Mouse (Mus musculus) hematopoietic stem cell, adult 5-6 weeks (primary cell): Measurements from ENCODE around the gene Stat5a. TPM values are rescaled to one million over a fixed set of nuclear protein-coding genes. Genes with fewer than 3 reads are reported as not detected.

Source experiments
- ATAC-seq, 2 experiments: fragments of 125-278 bp in 1 of 2; replicated peaks in 1 of 2; 2 replicates each; pipeline ENCODE4 v1.8.0; 2016 to 2017; ENCODE audit warnings: inconsistent platforms in 2 of 2, mild to moderate bottlenecking in 2 of 2, moderate number of reproducible peaks in 2 of 2, low read depth in 1 of 2, moderate TSS enrichment in 1 of 2; ENCODE audit not compliant: low FRiP score in 2 of 2, poor library complexity in 2 of 2, severe bottlenecking in 2 of 2, insufficient read depth in 1 of 2, low TSS enrichment in 1 of 2
- total RNA-seq: library from RNA; stranded (forward); fragments of 172-1452, 232-1000 nt; gene quantifications from 2 replicates; pipeline ENCODE4 v1.2.3, GENCODE M21; 2017

Stat5a gene
- total RNA-seq, 1 experiment from 2014 or later: 54.6 TPM

DNA sequence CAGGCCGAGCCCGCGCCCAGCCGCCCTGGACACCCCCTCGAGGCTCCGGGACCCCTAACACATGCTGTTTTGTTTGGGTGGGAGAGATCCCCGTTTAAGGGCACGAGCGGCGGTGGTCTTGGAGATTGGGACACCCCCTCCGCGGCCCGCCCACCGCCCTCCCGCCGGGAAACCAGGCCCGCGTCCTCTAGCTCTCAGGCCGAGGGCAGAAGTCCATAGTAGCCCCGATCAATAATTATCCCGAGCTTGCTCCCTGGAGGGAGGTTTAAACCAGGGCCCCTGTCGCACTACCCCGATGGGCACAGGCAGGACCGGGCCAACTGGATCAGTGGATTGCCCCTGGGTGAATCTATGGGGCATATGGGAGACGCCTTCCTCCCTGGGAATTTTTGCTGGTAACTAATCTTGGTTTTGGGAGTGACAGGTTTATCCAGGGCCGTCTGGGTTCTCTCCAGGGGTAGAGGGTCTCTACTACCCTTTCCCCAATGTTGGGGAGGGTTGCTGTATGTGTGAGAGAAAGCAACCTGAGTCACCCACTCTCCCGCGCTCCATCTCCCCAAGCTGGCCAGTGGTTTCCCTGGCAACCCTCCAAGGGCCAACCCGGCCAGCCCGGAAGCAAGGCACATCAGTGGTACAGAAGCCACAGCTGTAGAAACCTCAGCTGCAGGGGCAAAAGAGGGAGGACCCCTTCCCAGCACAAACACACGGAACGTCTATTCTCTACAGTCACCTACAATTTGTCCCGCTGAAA, 8.2 kb upstream of the Stat5a start:
- peak in 1 of 2 experiments; percentile 26; a peak in 1 of 4 replicates for ATAC-seq

DNA sequence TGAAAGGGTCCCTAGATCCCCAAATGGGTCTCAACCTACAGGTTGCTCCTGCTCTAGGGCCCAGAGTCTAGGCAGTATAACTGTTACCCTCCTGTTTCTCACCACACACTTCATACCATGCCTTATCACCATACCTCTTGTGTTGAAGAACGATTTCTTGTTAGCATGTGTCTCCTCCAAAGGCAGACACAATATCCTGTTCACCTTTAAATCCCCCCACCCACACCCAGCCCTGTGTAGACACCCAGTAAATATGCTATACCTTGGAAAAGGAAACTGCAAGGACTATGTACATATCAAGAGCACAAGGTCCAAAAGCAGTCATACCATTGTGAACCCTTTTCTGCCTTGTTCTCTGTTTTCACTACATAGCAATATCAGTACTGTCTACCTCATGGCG, 7.1 kb upstream of the Stat5a start:
- ATAC-seq: no peak

DNA sequence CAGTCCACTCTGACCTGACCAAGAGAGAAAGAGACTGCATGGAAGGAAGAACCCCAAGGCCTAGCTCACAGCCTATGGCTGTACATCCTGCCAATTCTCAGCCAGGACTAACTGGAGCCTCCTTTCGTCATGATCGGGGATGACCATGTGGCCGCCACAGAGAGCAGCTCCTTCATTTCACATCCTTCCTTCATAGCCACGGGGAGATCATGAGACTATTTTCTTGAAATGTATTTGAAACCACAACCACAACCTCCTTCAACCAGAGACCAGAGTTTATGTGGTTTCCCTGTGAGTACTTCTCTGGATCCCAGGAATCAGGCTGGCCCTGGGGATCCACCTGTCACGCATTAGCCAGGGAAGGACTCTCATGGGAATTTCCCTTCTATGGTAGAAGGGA, 6.1 kb upstream of the Stat5a start:
- ATAC-seq: no peak

DNA sequence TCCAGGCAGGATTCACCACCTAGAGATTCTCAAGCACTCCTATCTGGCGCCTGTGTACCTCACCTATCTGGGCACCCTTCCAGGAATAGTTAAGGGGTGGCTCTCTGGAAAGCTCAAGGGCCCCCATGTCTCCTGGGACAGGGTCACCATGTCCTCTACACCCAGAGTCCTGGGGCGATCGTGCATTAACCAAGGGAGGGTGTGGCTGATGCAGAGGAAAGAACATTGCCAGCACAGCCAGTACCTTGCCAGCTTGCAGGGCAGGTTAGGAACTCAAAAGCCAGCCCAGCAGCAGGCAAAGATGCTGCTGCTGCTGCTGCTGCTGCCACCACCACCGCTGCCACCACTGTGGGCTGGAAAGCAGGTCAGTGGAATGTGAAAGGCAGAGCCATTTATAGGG, 4.9 kb upstream of the Stat5a start:
- ATAC-seq: no peak

DNA sequence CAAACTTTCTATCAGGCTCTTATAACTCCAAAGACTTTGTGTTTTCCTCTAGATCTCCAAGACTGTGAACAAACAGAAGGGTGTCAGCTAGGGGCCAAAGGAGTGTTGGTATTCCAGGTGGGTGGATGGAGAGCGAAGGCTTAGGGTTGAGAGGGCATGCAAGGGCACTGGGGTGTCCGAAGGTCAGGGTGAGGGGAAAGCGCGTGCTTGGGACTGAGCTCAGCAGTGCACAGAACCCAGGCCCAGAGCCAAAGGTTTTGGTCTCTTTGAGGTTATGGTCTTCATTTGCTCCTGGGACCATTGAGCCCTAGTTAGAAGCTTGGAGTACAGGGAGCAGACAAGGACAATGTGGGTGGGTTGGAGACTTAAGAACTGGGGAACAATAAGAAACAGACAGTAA, 4.0 kb upstream of the Stat5a start:
- ATAC-seq: no peak

DNA sequence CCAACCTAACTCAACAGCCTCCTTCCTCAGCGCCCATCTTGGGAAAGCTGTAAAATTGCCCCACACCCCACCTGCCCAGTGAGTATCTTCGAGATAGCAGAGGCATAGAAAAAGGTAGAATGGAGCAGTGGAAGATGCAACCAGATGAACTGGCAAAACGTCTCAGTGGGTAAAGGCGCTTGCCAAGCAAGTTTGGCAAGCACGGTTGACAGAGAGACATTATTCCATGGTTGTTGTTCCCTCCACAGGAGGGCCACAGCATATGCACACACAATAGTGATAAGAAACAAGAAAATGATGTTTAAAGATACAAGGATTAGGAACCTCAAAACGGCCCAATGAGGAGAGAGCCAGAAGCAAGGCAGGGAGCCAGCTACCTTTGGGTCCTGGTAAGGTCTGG, 1.2 kb upstream of the Stat5a start:
- no peak for ATAC-seq

DNA sequence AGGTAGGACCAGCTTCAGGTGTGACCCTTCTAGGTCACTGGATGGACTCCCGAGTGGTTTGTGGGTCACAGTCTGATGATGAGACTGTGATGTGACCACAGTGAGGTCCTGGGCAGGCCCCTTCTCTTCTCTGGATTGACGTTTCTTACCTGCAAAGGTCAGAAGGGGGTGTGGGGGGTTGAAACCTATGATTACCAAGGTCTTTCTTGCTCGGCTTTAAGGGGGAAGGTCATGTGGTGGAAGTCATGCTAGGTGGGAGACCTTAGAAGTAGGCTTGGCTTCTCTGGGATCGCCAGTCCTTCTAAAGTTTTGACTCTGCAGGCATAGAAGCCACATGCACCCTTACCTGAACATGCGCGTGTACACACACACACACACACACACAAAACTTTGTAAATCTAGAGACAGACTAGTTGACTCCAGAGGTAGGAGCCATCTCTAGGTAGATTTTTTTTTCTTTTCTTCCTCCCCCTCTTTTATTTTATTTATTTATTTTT, 476 bp downstream of the Stat5a start:
- no peak for ATAC-seq

DNA sequence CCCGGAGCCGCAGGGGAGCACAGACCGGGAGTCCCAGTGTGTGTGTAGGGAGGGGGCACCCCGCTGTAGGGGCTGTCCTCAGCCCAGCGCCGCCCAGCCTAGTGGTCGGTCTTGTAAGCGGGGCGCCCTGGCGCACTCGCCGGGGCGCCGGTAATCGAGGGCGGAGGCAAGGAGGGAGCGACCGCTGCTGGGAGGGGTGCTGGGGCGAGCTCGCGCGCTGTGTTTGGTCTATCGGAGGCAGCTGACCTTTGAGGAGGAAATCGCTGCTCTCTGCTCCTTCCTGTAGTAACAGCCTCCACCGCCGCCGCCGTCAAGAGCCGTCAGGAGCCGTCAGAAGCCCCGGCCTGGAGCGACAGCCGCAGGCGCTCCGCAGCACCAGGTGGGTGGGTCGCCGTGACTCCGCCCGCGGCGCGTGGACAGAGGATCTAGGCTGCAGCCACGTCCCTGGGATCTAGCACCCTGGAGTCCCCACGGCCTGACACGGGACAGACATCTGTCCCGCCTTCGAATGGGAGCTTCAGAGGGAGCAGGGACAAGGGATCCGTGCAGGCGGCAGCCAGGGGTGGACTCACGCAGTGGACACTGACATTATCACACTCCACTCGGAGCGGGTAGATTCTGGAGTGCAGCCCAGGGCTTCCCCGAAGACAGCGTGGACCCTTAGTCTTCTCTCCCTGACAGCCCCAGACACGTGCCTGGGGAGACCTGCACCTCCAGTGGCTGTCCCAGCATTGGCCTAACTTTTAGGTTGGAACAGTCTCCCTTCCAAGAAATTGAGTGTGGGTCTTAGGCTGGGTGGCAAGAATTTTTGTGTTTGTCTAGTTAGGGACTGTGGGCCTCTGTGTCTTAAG, 1.3 kb downstream of the Stat5a start:
- peak; percentile 95 to 96 for ATAC-seq

DNA sequence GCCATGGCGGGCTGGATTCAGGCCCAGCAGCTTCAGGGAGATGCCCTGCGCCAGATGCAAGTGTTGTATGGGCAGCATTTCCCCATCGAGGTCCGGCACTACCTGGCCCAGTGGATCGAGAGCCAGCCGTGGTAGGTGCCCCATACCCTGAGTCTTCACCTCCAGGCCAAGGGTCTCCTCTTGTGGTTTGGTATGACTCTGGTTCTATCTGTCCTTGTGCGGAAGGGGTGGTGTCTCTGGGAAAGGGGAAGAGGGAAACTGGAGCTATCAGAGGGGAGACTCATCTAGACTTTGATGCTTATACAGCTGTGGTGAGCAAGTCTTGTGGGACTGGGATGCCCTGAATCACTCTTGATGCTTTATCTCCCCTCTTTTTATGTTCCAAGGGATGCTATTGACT, 2.2 kb downstream of the Stat5a start:
- no peak for ATAC-seq

DNA sequence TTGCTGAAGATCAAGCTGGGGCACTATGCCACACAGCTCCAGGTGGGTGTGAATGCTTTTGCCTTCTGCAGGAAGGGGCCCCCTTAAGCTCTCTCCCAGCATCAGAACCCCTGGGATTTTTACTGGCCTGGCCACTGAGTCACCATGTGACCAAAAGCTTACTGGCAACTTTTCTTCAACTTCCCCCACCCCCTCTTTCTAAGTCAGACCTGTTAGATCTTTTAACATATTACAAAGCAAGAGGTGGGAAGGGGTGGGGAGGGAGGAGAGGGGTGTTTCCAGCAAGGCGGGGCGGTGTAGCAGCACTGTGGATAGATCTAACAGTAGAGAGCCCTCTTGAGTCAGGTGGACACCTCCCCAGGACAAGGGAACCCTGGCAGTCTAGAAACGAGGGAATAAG, 2.7 kb downstream of the Stat5a start:
- ATAC-seq: no peak

DNA sequence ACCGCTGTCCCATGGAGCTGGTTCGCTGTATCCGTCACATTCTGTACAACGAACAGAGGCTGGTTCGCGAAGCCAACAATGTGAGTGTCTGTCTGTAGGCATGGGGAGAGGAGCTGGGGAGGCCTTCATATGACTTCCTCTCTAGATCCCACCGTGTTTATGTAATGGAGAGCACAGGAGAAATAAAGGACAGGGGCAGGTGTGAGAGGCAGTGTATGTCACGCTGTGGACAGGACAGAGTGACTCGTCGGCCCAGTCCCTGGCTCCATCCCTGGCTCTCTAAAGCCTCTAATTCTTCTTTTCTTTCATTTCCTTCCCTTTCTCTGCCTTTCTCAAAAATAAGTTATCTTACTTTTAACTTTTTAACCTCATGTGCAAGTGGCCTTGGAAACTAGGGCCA, 4.0 kb downstream of the Stat5a start:
- no peak for ATAC-seq

DNA sequence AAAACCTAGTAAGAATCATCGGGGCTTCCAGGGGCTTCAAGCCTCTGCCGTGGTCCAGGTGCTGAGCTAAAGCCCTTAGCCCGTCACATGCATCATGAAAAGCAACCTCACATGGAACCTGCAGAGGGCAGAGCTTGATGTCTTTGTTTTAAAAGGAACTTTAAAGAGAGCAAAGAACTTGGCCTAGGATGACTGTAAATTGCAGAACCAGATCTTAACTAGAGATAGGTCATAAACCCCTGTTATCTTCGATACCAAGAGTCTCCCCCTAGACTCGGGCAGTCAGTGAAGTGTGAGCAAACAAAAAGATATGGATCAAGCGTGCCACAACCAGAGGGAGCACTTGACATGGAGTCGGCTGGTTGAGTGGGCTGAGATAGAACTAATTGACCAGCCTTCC, 6.5 kb downstream of the Stat5a start:
- ATAC-seq: peak; percentile 22 to 46; a peak in 3 of 4 replicates

DNA sequence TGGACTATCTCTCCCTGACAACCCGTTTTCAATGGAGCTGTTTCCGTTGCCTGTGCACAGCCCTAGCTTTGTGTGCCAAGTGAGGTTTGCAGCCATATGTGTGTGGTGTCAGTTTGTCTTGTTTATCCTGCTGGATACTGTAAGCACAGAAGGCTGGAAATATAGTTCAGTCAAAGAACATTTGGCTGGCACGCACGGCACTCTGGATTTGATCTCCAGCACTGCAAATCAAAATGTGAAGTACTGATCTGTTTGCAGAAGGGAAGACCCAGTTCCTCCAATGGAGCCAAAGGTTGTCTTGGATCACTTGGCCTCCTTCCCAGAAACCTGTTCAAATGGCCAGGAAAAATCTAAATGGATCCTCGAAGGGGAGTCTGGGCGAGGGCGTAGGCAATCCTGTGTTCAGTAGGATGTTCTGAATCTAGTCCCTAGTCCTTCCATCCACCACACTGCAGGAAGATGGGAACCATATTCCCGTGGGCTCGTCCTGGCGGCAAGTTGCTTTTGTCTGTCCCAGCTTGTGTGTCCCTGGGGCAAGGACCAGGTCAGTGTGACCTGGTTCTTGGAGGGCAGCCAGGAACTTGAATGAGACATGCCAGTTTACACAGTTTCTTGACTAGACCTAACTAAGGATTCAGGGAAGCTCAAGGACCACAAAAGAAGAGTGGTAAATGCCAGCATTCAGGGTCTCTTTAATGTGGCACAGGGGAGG, 11.3 kb downstream of the Stat5a start:
- no peak for ATAC-seq

DNA sequence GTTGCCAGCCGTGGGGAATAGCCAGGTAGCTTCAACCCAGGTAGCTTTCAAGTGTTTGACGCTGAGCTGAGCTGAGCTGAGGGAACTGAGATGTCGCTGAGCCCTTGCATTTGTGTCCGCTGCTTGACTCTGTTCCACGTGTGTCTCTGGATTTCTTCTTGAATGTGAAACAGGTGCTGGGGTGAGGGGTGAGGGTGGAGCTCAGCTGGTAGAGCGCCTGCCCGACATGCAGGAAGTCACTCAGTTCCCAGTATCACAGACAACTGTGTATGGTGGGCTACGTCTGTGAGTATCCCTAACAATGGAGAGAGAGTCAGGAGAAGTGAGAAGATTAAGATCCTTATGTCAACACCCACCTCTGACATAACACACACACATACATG, 11.8 kb downstream of the Stat5a start:
- no peak for ATAC-seq

DNA sequence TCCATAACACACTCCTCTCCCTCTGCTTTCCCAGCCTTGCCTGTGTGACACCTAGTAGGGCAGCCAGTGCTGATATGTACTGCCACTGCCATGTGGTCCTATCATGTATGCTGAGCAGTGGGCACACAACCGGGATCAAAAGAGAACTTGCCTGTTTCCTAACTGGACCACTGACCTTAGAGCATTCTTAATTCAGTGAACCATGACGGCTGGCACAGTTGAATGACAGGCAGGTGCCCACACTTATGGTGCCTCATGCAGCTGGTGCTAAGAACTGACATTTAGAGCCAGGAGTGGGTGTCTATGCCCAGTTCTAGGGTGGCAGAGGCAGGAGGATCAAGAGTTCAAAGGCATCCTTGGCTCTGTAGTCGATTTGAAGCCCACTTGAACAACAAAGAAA, 16.6 kb downstream of the Stat5a start:
- no peak for ATAC-seq

DNA sequence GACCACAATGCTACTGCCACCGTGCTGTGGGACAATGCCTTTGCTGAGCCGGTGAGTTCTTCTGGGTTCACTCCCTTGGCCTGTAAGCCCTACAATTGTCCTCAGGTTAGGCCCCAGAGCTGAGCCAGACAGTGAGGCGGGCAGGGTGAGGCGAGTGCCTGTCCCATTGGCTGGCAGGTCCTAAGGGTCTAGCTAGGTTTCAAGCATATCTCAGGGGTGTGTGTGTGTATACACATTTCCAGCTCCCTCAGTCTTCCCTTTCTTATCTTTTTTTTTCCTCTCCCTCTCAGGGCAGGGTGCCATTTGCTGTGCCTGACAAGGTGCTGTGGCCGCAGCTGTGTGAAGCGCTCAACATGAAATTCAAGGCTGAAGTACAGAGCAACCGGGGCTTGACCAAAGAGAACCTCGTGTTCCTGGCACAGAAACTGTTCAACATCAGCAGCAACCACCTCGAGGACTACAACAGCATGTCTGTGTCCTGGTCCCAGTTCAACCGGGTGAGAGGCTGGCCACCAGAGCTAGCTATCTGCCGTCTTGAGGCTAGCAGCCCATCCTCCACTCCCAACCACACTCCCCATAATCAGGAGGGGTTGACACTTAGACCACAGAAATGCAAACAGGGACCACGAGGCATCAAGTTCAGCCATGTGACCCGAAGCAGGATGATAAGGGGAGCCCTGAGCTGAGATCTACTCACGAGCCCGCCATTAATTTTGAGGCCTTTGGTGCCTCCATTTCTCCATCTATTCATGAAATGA, 20.3 kb downstream of the Stat5a start:
- no peak; a peak in 1 of 4 replicates for ATAC-seq

DNA sequence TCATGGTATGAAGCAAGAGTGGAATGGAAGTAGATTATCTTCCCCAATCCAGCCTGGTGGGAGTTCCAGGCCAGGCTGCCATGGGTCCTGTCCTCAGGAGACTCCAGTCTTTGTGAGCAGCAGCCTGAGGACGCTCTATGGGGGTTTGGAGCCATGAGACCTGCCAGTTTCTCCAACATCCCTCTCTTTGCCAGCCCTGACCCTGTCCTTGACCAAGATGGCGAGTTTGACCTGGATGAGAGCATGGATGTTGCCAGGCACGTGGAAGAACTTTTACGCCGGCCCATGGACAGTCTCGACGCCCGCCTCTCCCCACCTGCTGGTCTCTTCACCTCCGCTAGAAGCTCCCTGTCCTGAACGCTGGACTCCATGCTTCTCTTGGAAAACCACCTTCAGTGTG, 24.5 kb downstream of the Stat5a start:
- no peak for ATAC-seq
